Mouse (Mus musculus) embryonic facial prominence, embryonic 12.5 days (tissue): ENCODE measurements around the gene Gstp1. TPM values are rescaled to one million over a fixed set of nuclear protein-coding genes. Genes with fewer than 3 reads are reported as not detected.

Source experiments
- ATAC-seq: fragments of 200-750 bp; cut with Nextera tagmentation; 2 replicates; pipeline ENCODE4 v1.8.0; 2017; ENCODE audit not compliant: insufficient number of reproducible peaks, insufficient read depth, low FRiP score, low TSS enrichment
- H3K27ac ChIP-seq: fragments of 300-500 bp; sonication (generic); 2 replicates; pipeline ENCODE4 v1.5.1; 2016; ENCODE audit warnings: mild to moderate bottlenecking
- H3K27me3 ChIP-seq: fragments of 300-500 bp; sonication (generic); 2 replicates; pipeline ENCODE4 v1.6.1; 2016; ENCODE audit warnings: mild to moderate bottlenecking, moderate library complexity
- H3K36me3 ChIP-seq: fragments of 300-500 bp; sonication (generic); 2 replicates; pipeline ENCODE4 v1.6.1; 2016; ENCODE audit warnings: mild to moderate bottlenecking
- H3K4me1 ChIP-seq: fragments of 300-500 bp; sonication (generic); 2 replicates; pipeline ENCODE4 v1.6.1; 2016
- H3K4me2 ChIP-seq: fragments of 300-500 bp; sonication (generic); replicated peaks from 2 replicates; pipeline ENCODE4 v1.6.1; 2016; ENCODE audit warnings: mild to moderate bottlenecking, moderate library complexity
- H3K4me3 ChIP-seq: fragments of 300-500 bp; sonication (generic); 2 replicates; pipeline ENCODE4 v1.5.1; 2016; ENCODE audit warnings: mild to moderate bottlenecking
- H3K9ac ChIP-seq: fragments of 300-500 bp; sonication (generic); 2 replicates; pipeline ENCODE4 v1.6.1; 2016; ENCODE audit warnings: mild to moderate bottlenecking, moderate library complexity
- H3K9me3 ChIP-seq: fragments of 300-500 bp; sonication (generic); 2 replicates; pipeline ENCODE4 v1.6.1; 2016; ENCODE audit warnings: mild to moderate bottlenecking, moderate library complexity
- WGBS: fragments of 180-500 bp; shearing (Covaris S2); methylation state at CpG from one replicate; pipeline ENCODE4 v1.1.7; 2016; 5-methylcytosine and 5-hydroxymethylcytosine counted together
- polyA plus RNA-seq: library from polyadenylated mRNA; unstranded; fragments of >200 nt; fragmentation: Nextera tagmentation; extraction: Ambion mirVana; gene quantifications from 2 replicates; pipeline ENCODE4 v1.2.1, GENCODE M21; 2016

The Gstp1 gene
- polyA plus RNA-seq, 1 experiment from 2014 or later: 540 TPM

GRCm38 (mm10) chr19:4033742-4034141, 4.0 kb downstream of the Gstp1 start:
- no peak overlapping the region for H3K4me2 ChIP-seq
- peaks cover 7% of the 10 kb centered on the region; the same call in 1 of the 2 replicates for H3K36me3 ChIP-seq
- no peaks in the 10 kb centered on the region for H3K27me3 ChIP-seq
- H3K9me3 ChIP-seq: no peaks in the 10 kb centered on the region
- 65% methylated on average over 5 of the region's 5 CpGs for WGBS
- no peak overlapping the region for H3K4me3 ChIP-seq
- H3K4me1 ChIP-seq: 0 out of 2 replicates have a peak, but pooled peaks cover 5% of the 10 kb centered on the region
- H3K9ac ChIP-seq: no peak overlapping the region
- no peak for ATAC-seq
- H3K27ac ChIP-seq: no peak overlapping the region

- Histone ChIP-seq H3K36me3 (peaks cover 7% of the 10 kb centered on the region; the same call in 1 of the 2 replicates), H3K9ac (no peak overlapping the region), H3K27ac (no peak overlapping the region), H3K27me3 (no peaks in the 10 kb centered on the region), H3K9me3 (no peaks in the 10 kb centered on the region), H3K4me2 (no peak overlapping the region), H3K4me1 (0 out of 2 replicates have a peak, but pooled peaks cover 5% of the 10 kb centered on the region), H3K4me3 (no peak overlapping the region)
- WGBS: 81% methylated on average over 3 of the region's 3 CpGs
- ATAC-seq: no peak
Observed at GRCm38 (mm10) chr19:4033298-4033697, 4.5 kb downstream of the Gstp1 start.

- Histone ChIP-seq H3K4me2 (no peak overlapping the region), H3K4me1 (0 out of 2 replicates have a peak, but pooled peaks cover 5% of the 10 kb centered on the region), H3K36me3 (peaks cover 7% of the 10 kb centered on the region; the same call in 1 of the 2 replicates), H3K27me3 (no peaks in the 10 kb centered on the region), H3K4me3 (no peak overlapping the region), H3K27ac (no peak overlapping the region), H3K9me3 (no peaks in the 10 kb centered on the region), H3K9ac (no peak overlapping the region)
- no peak for ATAC-seq
- WGBS: 63% methylated on average over 7 of the region's 7 CpGs
Observed at GRCm38 (mm10) chr19:4032668-4033067, 5.1 kb downstream of the Gstp1 start.

GRCm38 (mm10) chr19:4027576-4027975, 10.2 kb downstream of the Gstp1 start:
- Histone ChIP-seq H3K4me1 (no peaks in the 10 kb centered on the region), H3K36me3 (no peaks in the 10 kb centered on the region), H3K9me3 (peaks cover 6% of the 10 kb centered on the region), H3K4me2 (no peak overlapping the region), H3K4me3 (no peak overlapping the region), H3K27ac (no peak overlapping the region), H3K27me3 (no peaks in the 10 kb centered on the region), H3K9ac (no peak overlapping the region)
- ATAC-seq: no peak

- Histone ChIP-seq H3K4me1 (no peaks in the 10 kb centered on the region), H3K27me3 (no peaks in the 10 kb centered on the region), H3K36me3 (no peaks in the 10 kb centered on the region), H3K9ac (no peak overlapping the region), H3K9me3 (peaks cover 6% of the 10 kb centered on the region), H3K4me3 (no peak overlapping the region), H3K27ac (no peak overlapping the region), H3K4me2 (no peak overlapping the region)
- WGBS: 71% methylated on average over 7 of the region's 7 CpGs
- ATAC-seq: no peak
Observed at GRCm38 (mm10) chr19:4023185-4023584, 14.6 kb downstream of the Gstp1 start.

GRCm38 (mm10) chr19:4018743-4019583, 18.8 kb downstream of the Gstp1 start:
- 0 out of 2 replicates have a peak, but pooled peaks have one; percentile 42 for ATAC-seq
- H3K4me3 ChIP-seq: no peak overlapping the region
- H3K9ac ChIP-seq: no peak overlapping the region
- 34% methylated on average over 18 of the region's 18 CpGs for WGBS
- H3K4me2 ChIP-seq: no peak overlapping the region
- no peaks in the 10 kb centered on the region for H3K9me3 ChIP-seq
- H3K36me3 ChIP-seq: no peaks in the 10 kb centered on the region
- H3K4me1 ChIP-seq: no peaks in the 10 kb centered on the region
- no peaks in the 10 kb centered on the region for H3K27me3 ChIP-seq
- H3K27ac ChIP-seq: no peak overlapping the region

- Histone ChIP-seq H3K4me1 (no peaks in the 10 kb centered on the region), H3K27ac (no peak overlapping the region), H3K4me2 (no peak overlapping the region), H3K9ac (no peak overlapping the region), H3K36me3 (no peaks in the 10 kb centered on the region), H3K9me3 (no peaks in the 10 kb centered on the region), H3K27me3 (no peaks in the 10 kb centered on the region), H3K4me3 (no peak overlapping the region)
- WGBS: 55% methylated on average over 10 of the region's 10 CpGs
- ATAC-seq: no peak
Observed at GRCm38 (mm10) chr19:4017921-4018587, 19.7 kb downstream of the Gstp1 start.

GRCm38 (mm10) chr19:4015635-4016034, 22.1 kb downstream of the Gstp1 start:
- no peaks in the 10 kb centered on the region for H3K27me3 ChIP-seq
- no peak overlapping the region for H3K4me2 ChIP-seq
- ATAC-seq: no peak
- no peak overlapping the region for H3K4me3 ChIP-seq
- H3K36me3 ChIP-seq: peaks cover 4% of the 10 kb centered on the region; the same call in 1 of the 2 replicates
- H3K9me3 ChIP-seq: no peaks in the 10 kb centered on the region
- 47% methylated on average over 5 of the region's 5 CpGs for WGBS
- no peak overlapping the region for H3K9ac ChIP-seq
- H3K4me1 ChIP-seq: peaks cover 6% of the 10 kb centered on the region
- H3K27ac ChIP-seq: no peak overlapping the region

GRCm38 (mm10) chr19:4014802-4015201, 23.0 kb downstream of the Gstp1 start:
- no peaks in the 10 kb centered on the region for H3K27me3 ChIP-seq
- H3K4me3 ChIP-seq: no peak overlapping the region
- H3K4me2 ChIP-seq: no peak overlapping the region
- H3K27ac ChIP-seq: no peak overlapping the region
- H3K9me3 ChIP-seq: no peaks in the 10 kb centered on the region
- ATAC-seq: no peak
- H3K4me1 ChIP-seq: peaks cover 6% of the 10 kb centered on the region
- H3K36me3 ChIP-seq: peaks cover 10% of the 10 kb centered on the region
- H3K9ac ChIP-seq: no peak overlapping the region

- Histone ChIP-seq H3K9me3 (no peaks in the 10 kb centered on the region), H3K27me3 (no peaks in the 10 kb centered on the region), H3K4me1 (peaks cover 6% of the 10 kb centered on the region), H3K9ac (0 out of 2 replicates have a peak overlapping the region, but pooled peaks have one; percentile 22), H3K36me3 (peaks cover 27% of the 10 kb centered on the region), H3K4me3 (peak overlapping the region; percentile 87), H3K27ac (no peak overlapping the region), H3K4me2 (peak overlapping the region; percentile 47)
- peak; percentile 23; the same call in 1 of the 2 replicates for ATAC-seq
- WGBS: 18% methylated on average over 9 of the region's 9 CpGs
Observed at GRCm38 (mm10) chr19:4013066-4013465, 24.7 kb downstream of the Gstp1 start.

- H3K4me3 ChIP-seq: peak within 1 kb of the TSS; percentile 87
- no peak within 1 kb of the TSS for H3K27ac ChIP-seq
- under 1% methylated on average over 45 of the region's 45 CpGs for WGBS
- peak within 1 kb of the TSS; percentile 72 for H3K4me2 ChIP-seq
- H3K9ac ChIP-seq: peak within 1 kb of the TSS; percentile 68
- H3K27me3 ChIP-seq: no peaks in the 10 kb centered on the region
- ATAC-seq: peak; percentile 97
- H3K4me1 ChIP-seq: peaks cover 6% of the 10 kb centered on the region
- H3K9me3 ChIP-seq: no peaks in the 10 kb centered on the region
- H3K36me3 ChIP-seq: peaks cover 32% of the 10 kb centered on the region
Observed at GRCm38 (mm10) chr19:4012432-4013022, 25.3 kb downstream of the Gstp1 start, which contains the start of gene Ndufv1. Gene Ndufv1 (minus strand): TSS chr19:4012806.
